Mouse (Mus musculus) T-helper 1 cell (primary cell): ENCODE data around the gene Tanc1.

Source experiments
- in situ Hi-C: fragments of 300-600 bp; cut with MboI, MseI; formaldehyde crosslinking; loops from one replicate; pipeline ENCODE4 v1.15.1; 2025; ENCODE audit warnings: high pct_unique_total_duplicates

Gene Tanc1

DNA sequence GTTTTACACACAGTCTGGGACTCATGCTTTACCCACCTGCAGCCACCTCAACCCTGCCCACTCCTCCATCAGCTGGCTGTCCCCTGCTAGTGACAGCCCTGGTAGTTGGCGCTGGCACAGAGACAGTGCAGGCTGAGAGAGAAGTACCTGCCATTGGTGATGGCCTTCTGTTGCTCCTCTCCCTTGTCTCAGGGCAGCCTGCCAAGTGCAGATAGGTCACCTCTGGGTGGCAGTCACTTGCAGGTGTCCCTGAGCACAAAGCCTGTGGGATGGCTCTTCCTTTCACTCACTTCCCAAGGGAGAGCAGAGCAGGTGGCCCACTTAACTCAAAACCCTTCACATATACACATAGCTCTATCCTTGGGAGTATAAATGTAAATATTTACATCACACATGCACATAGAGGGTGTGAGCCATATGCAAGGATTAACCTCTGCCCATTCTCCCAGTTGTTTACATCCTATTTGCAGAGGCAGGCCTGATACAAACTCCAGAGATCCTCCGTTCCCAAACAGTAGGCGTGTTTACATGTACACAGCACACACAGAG is 106.0 kb downstream of the Tanc1 start:
- in situ Hi-C loops, result no loop called here

DNA sequence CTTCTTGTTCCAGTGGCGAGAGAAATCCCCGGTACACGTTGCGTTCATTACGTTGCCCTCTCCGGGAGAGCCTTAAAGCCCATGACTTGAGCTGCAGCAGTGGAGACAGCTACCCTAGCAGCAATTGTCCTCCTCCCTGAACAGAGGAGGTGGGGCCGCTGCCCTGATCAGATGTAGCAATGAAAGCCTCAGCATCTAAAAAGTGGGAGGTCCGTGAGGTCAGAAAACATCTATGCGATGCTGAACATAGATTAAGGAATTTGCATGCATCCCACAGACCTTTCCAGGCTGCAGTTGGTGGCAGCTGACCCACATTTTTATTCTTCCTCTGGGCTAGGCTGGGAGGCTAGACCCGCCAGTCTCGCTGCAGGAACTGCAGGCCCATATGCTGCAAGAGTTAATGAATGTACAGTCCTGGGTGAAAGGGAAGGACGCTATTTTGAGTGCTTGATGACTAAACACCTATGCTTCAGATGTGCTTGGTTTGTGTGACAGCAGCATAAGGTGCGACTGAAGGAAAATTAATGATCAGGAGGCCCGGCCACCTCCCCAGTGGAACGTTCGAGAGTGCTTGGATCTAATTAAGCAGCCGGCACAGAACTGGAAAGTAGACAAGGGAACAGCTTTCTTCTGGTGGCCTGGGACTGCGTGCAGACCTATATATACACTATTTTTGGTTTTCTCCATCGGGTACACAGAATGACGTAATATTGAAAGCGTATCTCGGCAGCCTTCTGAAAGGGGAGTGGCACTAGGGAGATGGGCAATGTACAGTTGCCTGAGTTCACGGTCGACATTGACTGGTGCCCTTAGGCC is 107.0 kb downstream of the Tanc1 start:
- in situ Hi-C loops, result no loop called here

DNA sequence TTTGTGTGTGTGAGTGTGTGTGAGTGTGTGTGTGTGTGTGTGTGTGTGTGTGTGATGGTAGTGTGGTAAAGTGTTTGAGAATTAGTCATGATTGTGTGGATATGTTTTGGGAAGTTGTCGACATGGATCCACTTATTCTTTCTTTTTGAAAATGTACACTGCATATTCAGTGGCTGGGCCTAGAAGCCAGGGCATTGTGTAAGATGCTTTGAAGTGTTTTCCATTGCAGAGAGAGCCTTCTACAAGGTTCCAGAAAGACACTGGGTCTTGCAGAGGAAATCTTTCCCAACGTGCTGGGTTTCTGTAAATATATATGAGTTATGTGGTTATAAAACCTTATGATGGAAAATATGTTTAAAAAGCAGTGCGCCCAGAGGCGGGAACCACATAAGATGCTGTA is 108.0 kb downstream of the Tanc1 start:
- in situ Hi-C loops, result no loop called here

- in situ Hi-C loops, result no loop called here
Observed at GRCm38 (mm10) chr2:59721119-59721518, 109.3 kb downstream of the Tanc1 start.

DNA sequence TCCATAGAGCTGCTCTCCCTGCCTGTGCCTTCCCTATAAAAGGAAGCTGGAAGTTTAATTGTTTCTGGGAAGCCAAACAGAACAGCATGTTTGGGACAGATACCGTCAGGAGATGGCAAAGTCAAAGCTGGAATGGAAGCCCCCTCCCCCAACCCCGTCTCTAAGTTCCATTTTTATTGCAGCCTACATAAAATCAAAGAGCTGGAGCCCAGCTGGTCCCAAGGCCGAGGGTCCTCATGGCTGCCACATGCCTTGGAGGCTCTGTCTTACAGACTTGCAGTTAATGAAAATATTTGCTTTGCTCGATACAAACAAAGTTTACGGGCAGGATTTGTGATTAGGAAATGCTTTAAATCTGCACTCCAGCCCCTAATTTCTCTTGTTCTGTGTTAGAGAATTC is 109.9 kb downstream of the Tanc1 start:
- in situ Hi-C loops, result no loop called here

DNA sequence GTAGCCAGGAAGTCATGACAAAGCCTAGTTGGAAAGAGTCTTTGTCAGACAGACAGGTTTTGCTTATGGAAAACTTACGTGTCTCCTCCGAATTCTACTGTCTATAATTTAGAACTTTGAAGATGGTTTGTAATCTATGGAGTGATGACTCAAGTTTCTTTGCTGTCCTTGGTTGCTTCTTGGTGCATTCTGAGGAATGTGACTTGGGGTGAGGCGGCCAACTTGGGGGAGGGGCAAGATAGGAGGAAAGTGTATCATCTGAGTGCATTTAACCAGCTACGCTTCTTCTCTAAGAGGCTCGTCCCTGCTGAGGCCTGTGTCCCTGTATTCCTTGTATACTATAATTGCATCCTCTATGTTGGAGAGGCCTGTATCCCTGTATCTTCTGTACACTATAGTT is 111.5 kb downstream of the Tanc1 start:
- in situ Hi-C loops, result no loop called here

GRCm38 (mm10) chr2:59725518-59726185 is 113.8 kb downstream of the Tanc1 start:
- in situ Hi-C loops, result no loop called here

GRCm38 (mm10) chr2:59731831-59732230 is 120.0 kb downstream of the Tanc1 start:
- in situ Hi-C loops, result no loop called here

DNA sequence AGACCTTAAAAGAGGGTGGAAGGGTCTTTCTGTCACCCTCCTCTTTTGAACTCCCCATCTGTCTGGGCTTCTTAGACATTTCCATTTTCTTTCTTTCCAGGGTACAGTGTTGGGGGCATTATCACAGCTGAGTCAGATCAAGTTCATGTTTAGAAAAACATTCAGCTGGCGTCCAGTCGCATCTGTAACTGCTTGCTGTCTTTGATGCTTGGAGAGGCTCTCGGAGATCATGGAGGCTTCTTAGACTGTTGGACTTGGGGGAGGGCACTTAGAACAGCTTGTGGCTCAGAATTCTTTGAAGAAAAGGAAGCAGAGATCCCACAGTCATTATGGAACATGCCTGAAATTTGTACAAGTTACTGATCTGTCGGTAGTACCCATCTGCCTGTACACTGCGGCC is 121.6 kb downstream of the Tanc1 start:
- in situ Hi-C loops, result no loop called here

DNA sequence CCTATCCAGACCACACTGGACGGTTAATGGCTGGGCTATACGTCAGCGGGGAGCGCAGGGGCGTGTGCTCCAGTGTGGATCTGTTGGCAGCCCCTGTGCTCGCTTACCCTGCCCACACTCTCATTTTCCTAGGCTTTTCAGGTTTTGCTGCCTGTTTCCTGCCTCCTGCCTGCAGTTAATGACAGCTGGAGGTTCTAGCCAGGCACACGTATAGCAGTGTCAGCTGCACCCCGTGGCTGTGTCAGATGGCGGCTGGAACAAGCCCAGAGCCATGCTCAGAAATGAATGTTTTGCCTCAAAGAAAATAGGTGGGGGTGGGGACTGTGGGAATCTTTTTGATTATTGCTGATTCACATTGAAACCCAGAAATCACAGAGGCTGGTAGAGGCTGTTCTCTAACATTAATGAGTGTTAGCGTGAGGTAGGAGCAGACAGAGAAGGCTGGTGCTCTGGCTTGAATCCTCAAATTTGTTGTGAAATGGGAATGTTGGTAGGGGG is 124.6 kb downstream of the Tanc1 start:
- in situ Hi-C loops, result loop anchor here (5.0 kb wide), 1 partner anchor 194 kb away; no protein-coding TSS in a partner anchor

GRCm38 (mm10) chr2:59737368-59737767 is 125.5 kb downstream of the Tanc1 start:
- in situ Hi-C loops, result loop anchor here (5.0 kb wide), 1 partner anchor 195 kb away; no protein-coding TSS in a partner anchor

- in situ Hi-C loops, result loop anchor here (5.0 kb wide), 1 partner anchor 196 kb away; no protein-coding TSS in a partner anchor
Observed at GRCm38 (mm10) chr2:59738356-59738755, 126.5 kb downstream of the Tanc1 start.

GRCm38 (mm10) chr2:59739036-59739435 is 127.2 kb downstream of the Tanc1 start:
- in situ Hi-C loops, result loop anchor here (5.0 kb wide), 1 partner anchor 197 kb away; no protein-coding TSS in a partner anchor

- in situ Hi-C loops, result no loop called here
Observed at GRCm38 (mm10) chr2:59742500-59743116, 130.8 kb downstream of the Tanc1 start.

- in situ Hi-C loops, result no loop called here
Observed at GRCm38 (mm10) chr2:59745428-59745827, 133.6 kb downstream of the Tanc1 start.

DNA sequence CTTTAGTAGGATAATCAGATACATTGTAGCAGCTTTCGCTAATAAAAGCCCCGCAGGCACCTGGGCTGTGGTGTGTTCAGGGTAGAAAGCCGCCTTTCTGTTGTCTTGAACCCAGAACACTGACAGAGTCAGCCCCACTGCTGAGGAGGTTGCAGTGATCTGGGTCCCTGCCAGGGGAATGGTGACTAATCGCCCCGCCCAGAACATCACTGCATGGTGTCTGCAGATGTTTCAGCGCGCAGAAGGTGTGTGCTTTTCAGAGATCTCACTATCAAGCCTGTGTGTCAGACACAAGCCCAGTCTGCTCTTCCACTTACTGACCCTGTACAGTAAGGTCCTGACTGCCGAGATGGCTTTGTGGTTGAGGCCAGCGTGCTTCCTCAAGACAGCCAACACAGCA is 134.2 kb downstream of the Tanc1 start:
- in situ Hi-C loops, result no loop called here

DNA sequence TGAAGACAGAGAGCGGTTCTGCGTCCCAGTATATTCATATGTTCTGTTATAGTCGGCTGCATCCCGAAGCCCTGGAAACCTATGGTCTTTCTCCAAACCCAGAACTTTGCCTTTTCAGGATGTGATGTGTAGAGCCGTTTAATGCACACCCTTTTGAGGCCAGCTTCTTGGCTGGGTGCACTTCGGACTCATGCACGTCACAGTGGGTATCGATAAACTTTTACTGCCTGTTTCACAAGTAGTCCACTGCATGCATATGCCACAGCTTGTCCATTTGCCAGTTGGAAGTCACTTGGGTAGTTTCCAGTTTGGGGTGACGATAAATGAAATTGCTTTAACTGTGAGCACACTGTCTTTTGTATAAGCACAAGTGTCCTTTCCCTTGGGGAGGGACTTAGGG is 135.9 kb downstream of the Tanc1 start:
- in situ Hi-C loops, result no loop called here

DNA sequence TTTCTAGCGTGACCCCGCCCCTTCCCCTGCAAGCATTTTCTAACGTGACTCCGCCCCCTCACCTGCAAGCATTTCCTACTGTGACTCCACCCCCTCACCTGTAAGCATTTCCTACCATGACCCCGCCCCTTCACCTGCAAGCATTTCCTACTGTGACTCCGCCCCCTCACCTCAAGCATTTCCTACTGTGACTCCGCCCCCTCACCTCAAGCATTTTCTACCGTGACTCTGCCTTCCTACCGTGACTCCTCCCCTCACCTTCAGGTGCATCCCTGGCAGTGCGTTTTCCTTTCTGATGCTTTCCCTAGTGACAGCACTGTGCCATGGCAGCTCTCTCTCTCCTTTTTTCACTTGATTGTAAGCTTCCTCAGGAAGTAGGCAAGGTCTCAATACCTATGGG is 137.5 kb downstream of the Tanc1 start:
- in situ Hi-C loops, result no loop called here

GRCm38 (mm10) chr2:59751172-59751571 is 139.3 kb downstream of the Tanc1 start:
- in situ Hi-C loops, result no loop called here

GRCm38 (mm10) chr2:59752148-59752547 is 140.3 kb downstream of the Tanc1 start:
- in situ Hi-C loops, result no loop called here

GRCm38 (mm10) chr2:59752766-59753165 is 140.9 kb downstream of the Tanc1 start:
- in situ Hi-C loops, result no loop called here
